Mouse (Mus musculus): Measurements from ENCODE around the gene Bcl2l14. TPM values are rescaled to one million over a fixed set of nuclear protein-coding genes. Genes with fewer than 3 reads are reported as not detected.

Bcl2l14 gene
- polyA plus RNA-seq, 1 experiment from 2014 or later: 3.1 TPM

GRCm38 (mm10) chr6:134431583-134431982, 35.5 kb downstream of the Bcl2l14 start:
- WGBS: 48% methylated on average over 4 of the region's 4 CpGs
- Histone ChIP-seq H3K27ac (ENCODE audit: low read depth) (no peak overlapping the region), H3K4me3 (ENCODE audit: low read depth, low read length) (no peak overlapping the region), H3K9me3 (ENCODE audit: control insufficient read depth, low read length) (no peaks in the 10 kb centered on the region), H3K36me3 (ENCODE audit: control insufficient read depth, insufficient read depth, low read length) (no peaks in the 10 kb centered on the region), H3K27me3 (replicated peaks; ENCODE audit: control insufficient read depth, insufficient read depth, low read length) (no peaks in the 10 kb centered on the region), H3K4me2 (ENCODE audit: low read length) (no peak overlapping the region), H3K4me1 (replicated peaks; ENCODE audit: control insufficient read depth, insufficient read depth, low read length) (no peaks in the 10 kb centered on the region; the same call in 1 of the 2 replicates), H3K9ac (ENCODE audit: low read length) (no peak overlapping the region)
- ATAC-seq (replicated peaks; ENCODE audit: low FRiP score, low TSS enrichment, low read depth) (no peak), DNase-seq (ENCODE audit: low spot score) (no peak)

- no peak overlapping the region for H3K4me2 ChIP-seq (ENCODE audit: low read length)
- WGBS: 94% methylated on average over 3 of the region's 3 CpGs
- H3K36me3 ChIP-seq (ENCODE audit: control insufficient read depth, insufficient read depth, low read length): no peaks in the 10 kb centered on the region
- H3K9ac ChIP-seq (ENCODE audit: low read length): no peak overlapping the region
- no peak for DNase-seq (ENCODE audit: low spot score)
- H3K4me3 ChIP-seq (ENCODE audit: low read depth, low read length): no peak overlapping the region
- H3K4me1 ChIP-seq (replicated peaks; ENCODE audit: control insufficient read depth, insufficient read depth, low read length): no peaks in the 10 kb centered on the region; the same call in 1 of the 2 replicates
- H3K27ac ChIP-seq (ENCODE audit: low read depth): no peak overlapping the region
- no peaks in the 10 kb centered on the region for H3K27me3 ChIP-seq (replicated peaks; ENCODE audit: control insufficient read depth, insufficient read depth, low read length)
- H3K9me3 ChIP-seq (ENCODE audit: control insufficient read depth, low read length): no peaks in the 10 kb centered on the region
- ATAC-seq (replicated peaks; ENCODE audit: low FRiP score, low TSS enrichment, low read depth): no peak
These were observed 37.2 kb downstream of the Bcl2l14 start for GRCm38 (mm10) chr6:134433281-134433680.

DNA sequence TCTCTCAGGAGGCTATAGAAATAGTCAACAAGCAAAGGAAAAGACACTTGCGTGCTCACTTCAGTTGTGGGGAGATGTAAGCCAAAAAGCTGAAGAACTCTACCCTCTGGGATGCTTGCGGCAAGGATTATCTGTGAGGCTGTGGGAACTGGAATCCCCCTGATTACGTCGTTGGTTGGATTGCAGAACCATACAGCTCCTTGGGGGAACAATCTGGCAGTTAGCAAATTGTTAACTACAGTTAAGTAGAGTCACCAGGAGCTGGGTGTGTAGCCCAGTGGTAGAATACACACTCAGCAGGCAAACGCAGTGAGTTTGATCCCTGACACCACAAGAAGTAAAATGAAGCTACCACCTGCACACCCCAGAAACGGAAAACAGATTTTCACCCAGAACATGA, 37.9 kb downstream of the Bcl2l14 start:
- H3K4me1 ChIP-seq (replicated peaks; ENCODE audit: control insufficient read depth, insufficient read depth, low read length): no peaks in the 10 kb centered on the region
- no peak overlapping the region for H3K4me3 ChIP-seq (ENCODE audit: low read depth, low read length)
- DNase-seq (ENCODE audit: low spot score): no peak
- H3K9me3 ChIP-seq (ENCODE audit: control insufficient read depth, low read length): no peaks in the 10 kb centered on the region
- no peaks in the 10 kb centered on the region for H3K36me3 ChIP-seq (ENCODE audit: control insufficient read depth, insufficient read depth, low read length)
- no peaks in the 10 kb centered on the region for H3K27me3 ChIP-seq (replicated peaks; ENCODE audit: control insufficient read depth, insufficient read depth, low read length)
- H3K4me2 ChIP-seq (ENCODE audit: low read length): no peak overlapping the region
- WGBS: 85% methylated on average over 6 of the region's 6 CpGs
- no peak overlapping the region for H3K27ac ChIP-seq (ENCODE audit: low read depth)
- no peak overlapping the region for H3K9ac ChIP-seq (ENCODE audit: low read length)
- no peak for ATAC-seq (replicated peaks; ENCODE audit: low FRiP score, low TSS enrichment, low read depth)

- Histone ChIP-seq H3K4me2 (ENCODE audit: low read length) (no peak overlapping the region), H3K36me3 (ENCODE audit: control insufficient read depth, insufficient read depth, low read length) (no peaks in the 10 kb centered on the region), H3K9me3 (ENCODE audit: control insufficient read depth, low read length) (no peaks in the 10 kb centered on the region), H3K27ac (ENCODE audit: low read depth) (no peak overlapping the region), H3K9ac (ENCODE audit: low read length) (no peak overlapping the region), H3K4me1 (replicated peaks; ENCODE audit: control insufficient read depth, insufficient read depth, low read length) (no peaks in the 10 kb centered on the region), H3K27me3 (replicated peaks; ENCODE audit: control insufficient read depth, insufficient read depth, low read length) (no peaks in the 10 kb centered on the region), H3K4me3 (ENCODE audit: low read depth, low read length) (no peak overlapping the region)
- DNase-seq (ENCODE audit: low spot score) (no peak), ATAC-seq (replicated peaks; ENCODE audit: low FRiP score, low TSS enrichment, low read depth) (no peak)
- 75% methylated on average over 9 of the region's 9 CpGs for WGBS
These were observed 38.8 kb downstream of the Bcl2l14 start for GRCm38 (mm10) chr6:134434866-134435390.

GRCm38 (mm10) chr6:134436955-134437354, 40.8 kb downstream of the Bcl2l14 start:
- Histone ChIP-seq H3K27ac (ENCODE audit: low read depth) (no peak overlapping the region), H3K9ac (ENCODE audit: low read length) (no peak overlapping the region), H3K36me3 (ENCODE audit: control insufficient read depth, insufficient read depth, low read length) (no peaks in the 10 kb centered on the region), H3K9me3 (ENCODE audit: control insufficient read depth, low read length) (no peaks in the 10 kb centered on the region), H3K4me1 (replicated peaks; ENCODE audit: control insufficient read depth, insufficient read depth, low read length) (no peaks in the 10 kb centered on the region), H3K27me3 (replicated peaks; ENCODE audit: control insufficient read depth, insufficient read depth, low read length) (no peaks in the 10 kb centered on the region), H3K4me3 (ENCODE audit: low read depth, low read length) (no peak overlapping the region), H3K4me2 (ENCODE audit: low read length) (no peak overlapping the region)
- DNase-seq (ENCODE audit: low spot score) (no peak), ATAC-seq (replicated peaks; ENCODE audit: low FRiP score, low TSS enrichment, low read depth) (no peak)
- 66% methylated on average over 5 of the region's 5 CpGs for WGBS

DNA sequence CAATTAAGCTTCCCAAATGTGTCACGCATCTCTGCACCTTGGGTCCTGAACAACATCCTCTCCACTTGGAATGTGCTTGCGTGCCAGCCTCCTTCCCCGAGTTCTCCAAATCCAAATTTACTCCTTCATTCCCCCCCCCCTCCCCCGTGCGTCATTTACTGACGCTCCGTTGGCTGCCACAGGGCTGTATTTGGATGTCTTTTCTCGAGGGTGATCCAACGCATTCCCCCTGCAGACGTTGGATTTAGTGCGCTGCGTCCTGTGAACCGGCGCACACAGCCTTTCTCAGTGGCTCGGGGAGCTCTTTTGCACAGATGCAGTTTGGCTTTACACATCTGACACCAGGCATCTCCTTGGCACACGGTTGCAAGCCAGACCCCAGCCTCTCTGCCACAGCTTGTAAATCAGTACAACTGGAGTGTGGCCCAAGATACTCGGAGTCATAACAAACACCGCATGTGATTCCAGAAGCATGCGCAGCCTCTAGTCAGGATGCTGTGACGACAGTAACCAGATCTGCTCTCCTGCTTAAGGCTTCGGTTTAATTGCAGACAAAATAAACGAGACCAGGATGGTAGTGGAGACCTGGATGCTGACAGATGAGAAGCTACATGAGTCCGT, 43.4 kb downstream of the Bcl2l14 start:
- H3K4me2 ChIP-seq (ENCODE audit: low read length): peak overlapping the region; percentile 50
- peak; percentile 76 for DNase-seq (ENCODE audit: low spot score)
- no peaks in the 10 kb centered on the region for H3K9me3 ChIP-seq (ENCODE audit: control insufficient read depth, low read length)
- peak overlapping the region; percentile 43 for H3K27ac ChIP-seq (ENCODE audit: low read depth)
- peak overlapping the region; percentile 20 for H3K4me3 ChIP-seq (ENCODE audit: low read depth, low read length)
- WGBS: 15% methylated on average over 23 of the region's 23 CpGs
- H3K36me3 ChIP-seq (ENCODE audit: control insufficient read depth, insufficient read depth, low read length): no peaks in the 10 kb centered on the region
- peaks cover 8% of the 10 kb centered on the region; the same call in 1 of the 2 replicates for H3K4me1 ChIP-seq (replicated peaks; ENCODE audit: control insufficient read depth, insufficient read depth, low read length)
- H3K9ac ChIP-seq (ENCODE audit: low read length): no peak overlapping the region
- H3K27me3 ChIP-seq (replicated peaks; ENCODE audit: control insufficient read depth, insufficient read depth, low read length): no peaks in the 10 kb centered on the region
- no peak; the same call in 1 of the 2 replicates for ATAC-seq (replicated peaks; ENCODE audit: low FRiP score, low TSS enrichment, low read depth)

GRCm38 (mm10) chr6:134440023-134440422, 43.9 kb downstream of the Bcl2l14 start:
- WGBS: 26% methylated on average over 10 of the region's 10 CpGs
- H3K27ac ChIP-seq (ENCODE audit: low read depth): peak overlapping the region; percentile 43; the same call in 1 of the 2 replicates
- DNase-seq (ENCODE audit: low spot score): no peak

GRCm38 (mm10) chr6:134441716-134442115, 45.6 kb downstream of the Bcl2l14 start:
- Histone ChIP-seq H3K36me3 (ENCODE audit: control insufficient read depth, insufficient read depth, low read length) (peaks cover 13% of the 10 kb centered on the region), H3K4me1 (replicated peaks; ENCODE audit: control insufficient read depth, insufficient read depth, low read length) (peaks cover 8% of the 10 kb centered on the region; the same call in 1 of the 2 replicates), H3K27me3 (replicated peaks; ENCODE audit: control insufficient read depth, insufficient read depth, low read length) (no peaks in the 10 kb centered on the region), H3K9me3 (ENCODE audit: control insufficient read depth, low read length) (no peaks in the 10 kb centered on the region), H3K4me2 (ENCODE audit: low read length) (no peak overlapping the region), H3K9ac (ENCODE audit: low read length) (no peak overlapping the region), H3K27ac (ENCODE audit: low read depth) (no peak overlapping the region), H3K4me3 (ENCODE audit: low read depth, low read length) (no peak overlapping the region)
- 87% methylated on average over 3 of the region's 3 CpGs for WGBS
- ATAC-seq (replicated peaks; ENCODE audit: low FRiP score, low TSS enrichment, low read depth) (no peak), DNase-seq (ENCODE audit: low spot score) (no peak)

More at GRCm38 (mm10) chr6:134440023-134440422, 43.9 kb downstream of the Bcl2l14 start:
- H3K9me3 ChIP-seq (ENCODE audit: control insufficient read depth, low read length): no peaks in the 10 kb centered on the region
- no peak overlapping the region for H3K4me3 ChIP-seq (ENCODE audit: low read depth, low read length)
- no peak overlapping the region for H3K9ac ChIP-seq (ENCODE audit: low read length)
- no peaks in the 10 kb centered on the region for H3K27me3 ChIP-seq (replicated peaks; ENCODE audit: control insufficient read depth, insufficient read depth, low read length)
- ATAC-seq (replicated peaks; ENCODE audit: low FRiP score, low TSS enrichment, low read depth): no peak
- peaks cover 8% of the 10 kb centered on the region; the same call in 1 of the 2 replicates for H3K4me1 ChIP-seq (replicated peaks; ENCODE audit: control insufficient read depth, insufficient read depth, low read length)
- H3K36me3 ChIP-seq (ENCODE audit: control insufficient read depth, insufficient read depth, low read length): peaks cover 4% of the 10 kb centered on the region; the same call in 1 of the 2 replicates
- peak overlapping the region; percentile 50 for H3K4me2 ChIP-seq (ENCODE audit: low read length)

DNA sequence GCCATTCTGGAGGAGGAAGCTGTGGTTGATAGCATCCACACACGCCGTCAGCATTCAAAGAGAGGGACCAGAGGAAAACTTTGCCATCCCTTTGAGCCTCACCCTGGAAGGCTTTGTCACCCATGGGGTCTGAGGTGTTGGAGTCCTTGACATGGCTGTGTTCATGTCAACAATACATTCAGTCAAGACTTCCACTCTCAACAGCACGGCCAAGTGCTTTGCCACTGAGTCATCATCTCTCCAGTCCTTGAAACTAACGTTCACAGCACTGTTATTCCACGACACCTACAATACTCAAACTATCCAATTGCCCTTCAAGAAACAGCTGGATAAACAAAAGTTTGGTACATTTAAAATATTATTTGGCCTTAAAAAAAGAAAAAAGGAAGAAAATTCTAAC, 46.1 kb downstream of the Bcl2l14 start:
- Histone ChIP-seq H3K4me1 (replicated peaks; ENCODE audit: control insufficient read depth, insufficient read depth, low read length) (peaks cover 8% of the 10 kb centered on the region; the same call in 1 of the 2 replicates), H3K27me3 (replicated peaks; ENCODE audit: control insufficient read depth, insufficient read depth, low read length) (no peaks in the 10 kb centered on the region), H3K9ac (ENCODE audit: low read length) (no peak overlapping the region), H3K4me3 (ENCODE audit: low read depth, low read length) (no peak overlapping the region), H3K4me2 (ENCODE audit: low read length) (no peak overlapping the region), H3K9me3 (ENCODE audit: control insufficient read depth, low read length) (no peaks in the 10 kb centered on the region), H3K27ac (ENCODE audit: low read depth) (no peak overlapping the region), H3K36me3 (ENCODE audit: control insufficient read depth, insufficient read depth, low read length) (peaks cover 15% of the 10 kb centered on the region)
- 81% methylated on average over 5 of the region's 5 CpGs for whole genome bisulfite sequencing
- DNase-seq (ENCODE audit: low spot score): no peak
- no peak for ATAC-seq (replicated peaks; ENCODE audit: low FRiP score, low TSS enrichment, low read depth)
